Mouse (Mus musculus) monocyte, adult 2 months (primary cell): ENCODE data around the gene Nostrin.

Source experiments
- DNase-seq, 2 experiments: peaks; one replicate each; pipeline ENCODE4 v3.0.0; 2022; ENCODE audit warnings: low spot score in 2 of 2, low read depth in 1 of 2

Nostrin gene

DNA sequence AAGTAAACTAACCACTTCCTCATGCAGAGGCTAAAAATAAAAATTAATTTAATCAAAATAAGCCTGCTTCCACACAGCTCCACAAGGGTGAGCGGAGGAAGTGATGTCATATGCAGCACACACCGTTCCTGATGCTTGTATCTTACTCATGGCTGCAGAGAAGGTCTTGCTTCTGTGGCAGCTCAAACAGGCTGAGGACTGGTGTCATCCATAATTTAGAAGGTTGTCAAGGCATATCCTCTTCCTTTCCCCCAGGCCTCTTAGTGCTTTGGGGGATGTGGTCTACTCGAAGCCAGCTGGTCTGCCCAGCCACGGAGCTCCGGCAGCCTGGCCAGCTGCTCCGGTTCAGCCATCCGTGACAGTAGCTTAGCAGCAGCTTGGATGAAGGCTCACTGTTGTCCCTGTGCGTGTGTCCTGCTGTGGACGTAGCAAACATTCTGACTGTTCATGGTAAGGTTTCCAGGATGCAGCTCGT lies 6.6 kb upstream of the Nostrin start:
- DNase-seq = no peak

DNA sequence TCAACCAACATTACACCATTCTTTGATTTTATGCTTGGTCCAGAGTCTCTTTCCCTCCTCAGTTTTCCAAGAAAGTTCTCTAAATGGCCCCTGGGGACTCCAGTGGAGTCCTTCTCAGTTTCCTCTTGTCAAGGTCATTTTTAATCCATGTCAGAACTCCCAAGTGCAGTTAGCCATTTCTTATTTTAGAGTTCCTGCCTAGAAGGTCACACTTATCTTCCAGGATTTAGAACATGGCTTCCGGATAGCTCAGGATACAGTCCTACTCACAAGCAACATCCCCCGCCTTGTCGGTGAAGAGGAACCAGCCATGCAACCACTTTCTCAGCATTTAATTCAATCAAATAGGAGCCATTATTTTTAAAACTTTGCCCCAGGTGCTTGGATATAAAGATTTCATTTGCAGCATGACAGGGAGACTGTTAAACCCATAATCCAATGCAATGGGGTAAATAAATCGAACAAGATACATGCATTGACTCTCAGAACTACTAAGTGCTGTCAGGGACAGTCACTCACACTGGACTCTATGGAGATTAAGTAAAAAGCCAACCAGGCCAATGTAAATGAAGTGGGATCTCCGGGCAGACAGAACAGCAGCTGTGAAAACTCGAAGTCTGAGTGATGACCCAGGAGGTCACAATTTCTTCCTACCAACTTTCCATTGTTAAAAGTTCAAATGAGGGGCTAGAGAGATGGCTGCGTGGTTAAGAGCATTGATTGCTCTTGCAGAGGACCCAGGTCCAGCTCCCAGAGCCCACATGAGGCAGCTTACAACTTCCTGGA lies 6.0 kb upstream of the Nostrin start:
- no peak for DNase-seq

- no peak for DNase-seq
Observed at GRCm38 (mm10) chr2:69132046-69132445, 3.6 kb upstream of the Nostrin start.

GRCm38 (mm10) chr2:69132488-69133040 lies 3.0 kb upstream of the Nostrin start:
- no peak for DNase-seq

DNA sequence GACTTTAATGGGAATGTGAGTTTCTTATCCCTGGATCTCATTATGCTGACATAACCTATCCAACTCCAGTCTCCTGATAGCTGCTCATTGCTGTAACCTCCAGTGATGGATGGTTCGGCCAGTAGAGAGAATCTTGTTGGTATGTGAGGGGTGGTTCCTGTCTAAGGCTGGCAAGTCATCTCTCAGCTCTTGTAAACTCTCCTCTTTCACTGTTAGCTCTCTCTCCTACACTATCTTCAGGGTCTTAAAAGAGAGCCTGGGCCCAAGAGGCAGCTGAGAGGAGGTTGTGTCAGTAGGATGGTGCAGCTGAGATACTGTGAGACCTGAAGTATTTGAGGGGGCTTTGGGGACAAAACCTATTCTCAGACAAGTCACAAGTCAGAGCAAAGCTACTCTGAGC lies 1.4 kb upstream of the Nostrin start:
- DNase-seq = no peak

GRCm38 (mm10) chr2:69134937-69135336 lies 663 bp upstream of the Nostrin start:
- no peak for DNase-seq

DNA sequence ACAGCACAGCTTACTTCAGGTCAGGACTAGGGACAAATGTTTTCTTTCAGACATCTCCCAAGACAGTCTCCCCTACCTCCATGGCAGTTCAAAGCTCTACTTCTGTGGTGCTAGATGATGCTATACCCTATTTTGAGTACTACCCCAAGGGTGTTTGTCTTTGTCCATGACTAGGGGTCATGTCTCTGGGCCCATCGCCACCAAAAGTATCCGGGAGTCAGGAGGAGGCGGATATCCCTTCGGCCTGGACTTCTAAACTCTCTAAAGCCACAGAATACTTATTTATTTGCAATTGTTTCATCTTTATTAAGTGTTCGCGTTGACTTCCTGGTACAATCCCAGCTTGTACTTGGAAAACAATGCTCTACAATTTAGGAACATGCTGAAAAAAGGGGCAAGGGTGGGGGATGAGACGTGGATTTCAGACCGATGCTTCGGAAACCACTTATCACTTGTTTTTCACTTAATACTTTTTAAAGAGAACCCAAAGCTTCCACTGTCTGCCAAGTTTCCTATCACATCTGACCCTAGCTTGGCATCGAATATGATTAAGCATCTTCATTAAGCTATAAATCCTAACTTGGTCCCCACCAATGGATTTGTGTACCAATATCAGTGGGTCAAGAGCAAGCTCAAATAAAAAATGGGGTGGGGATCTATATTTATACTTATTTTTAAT lies 1.9 kb downstream of the Nostrin start:
- no peak for DNase-seq

GRCm38 (mm10) chr2:69138759-69139158 lies 3.2 kb downstream of the Nostrin start:
- no peak for DNase-seq

- DNase-seq = no peak
Observed at GRCm38 (mm10) chr2:69140215-69140614, 4.6 kb downstream of the Nostrin start.

DNA sequence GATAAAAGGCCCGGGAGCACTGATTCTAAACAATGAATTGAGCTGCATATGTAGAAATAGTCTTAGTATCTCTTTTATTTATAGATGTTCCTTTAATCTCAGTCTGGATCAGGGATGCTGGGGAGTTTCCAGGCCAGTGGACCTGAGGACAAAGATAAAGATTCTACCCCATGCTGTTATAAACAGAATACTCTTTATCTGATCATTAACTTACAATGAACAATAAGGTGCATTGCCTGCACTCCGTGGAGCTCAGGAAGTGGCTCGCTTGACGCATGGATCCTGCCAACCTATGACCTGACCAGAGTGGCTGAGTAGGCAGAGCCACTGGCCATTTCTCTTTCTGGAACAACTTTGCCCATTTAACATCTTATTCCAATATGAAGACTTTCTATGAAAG lies 5.2 kb downstream of the Nostrin start:
- no peak for DNase-seq

GRCm38 (mm10) chr2:69148691-69149090 lies 13.1 kb downstream of the Nostrin start:
- no peak for DNase-seq

DNA sequence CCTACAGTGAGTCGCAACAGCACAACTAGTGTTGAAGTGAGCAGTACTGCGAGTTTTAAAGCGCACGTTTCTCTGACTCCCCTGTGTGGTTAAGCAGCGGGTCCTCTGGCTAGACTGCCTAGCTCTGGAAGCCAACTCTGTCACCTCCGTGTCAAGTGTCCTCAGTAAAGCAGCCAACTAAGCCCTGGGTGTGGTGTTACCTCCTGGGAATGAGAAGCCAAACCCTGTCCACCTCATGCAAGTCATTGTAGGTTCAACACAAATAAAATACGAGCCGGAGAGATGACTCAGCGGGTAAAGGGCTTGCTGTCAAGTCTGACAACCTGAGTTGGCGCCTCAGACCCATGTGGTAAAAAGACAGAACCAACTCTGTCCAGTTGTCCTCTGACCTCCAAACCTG lies 13.6 kb downstream of the Nostrin start:
- DNase-seq = no peak

- no peak for DNase-seq
Observed at GRCm38 (mm10) chr2:69150841-69151240, 15.2 kb downstream of the Nostrin start.

- no peak for DNase-seq
Observed at GRCm38 (mm10) chr2:69155861-69156260, 20.3 kb downstream of the Nostrin start.

DNA sequence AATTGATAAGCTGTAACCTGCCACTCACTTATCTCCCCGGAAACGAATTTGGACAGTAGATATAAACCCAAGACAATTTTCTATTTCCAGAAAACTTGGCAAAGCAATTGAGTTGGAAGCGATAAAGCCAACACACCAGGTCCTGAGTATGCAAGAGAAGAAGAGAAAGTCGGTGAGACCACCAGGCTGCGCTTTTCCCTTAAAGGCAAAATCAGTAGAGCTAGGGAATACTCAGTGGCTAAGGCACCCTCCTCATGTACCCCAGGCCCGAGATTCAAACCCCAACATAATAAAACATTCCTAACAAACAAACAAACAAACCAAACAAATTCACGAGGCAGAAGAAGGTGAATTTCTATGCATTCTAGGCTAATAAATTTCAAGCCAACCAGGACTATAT lies 20.7 kb downstream of the Nostrin start:
- no peak for DNase-seq

- DNase-seq = no peak
Observed at GRCm38 (mm10) chr2:69158907-69159306, 23.3 kb downstream of the Nostrin start.

DNA sequence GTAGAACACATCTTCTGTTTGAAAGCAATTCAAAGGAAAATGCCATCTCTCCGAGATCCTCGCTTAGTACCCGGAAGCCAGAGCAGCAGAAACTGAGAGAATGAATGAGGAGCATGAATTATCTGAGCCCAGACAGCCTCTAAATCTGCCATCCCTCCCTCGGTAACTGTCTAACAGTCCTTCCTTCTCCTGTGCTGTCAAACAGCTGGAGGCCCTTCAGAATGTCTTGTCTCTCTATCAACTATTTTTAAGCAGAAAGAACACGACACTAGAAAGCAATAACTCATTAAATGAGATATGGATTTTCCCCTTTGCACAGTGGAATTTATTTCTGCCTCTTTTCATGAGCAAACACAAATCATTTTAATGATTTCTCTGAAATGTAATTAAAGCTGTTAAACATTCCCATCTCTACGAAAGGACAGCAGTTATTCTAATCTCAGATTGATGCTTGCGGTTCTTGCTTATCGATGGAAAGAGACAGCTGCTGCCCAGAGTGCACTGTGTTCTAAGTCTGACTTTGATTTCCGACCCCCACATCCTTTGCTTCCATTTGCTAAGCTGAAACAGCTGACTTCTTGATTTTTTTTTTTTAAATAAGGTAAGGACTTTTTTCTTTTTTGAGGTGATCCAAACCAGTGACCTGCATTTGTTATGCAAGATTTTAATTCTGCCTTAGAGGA lies 34.9 kb downstream of the Nostrin start:
- no peak for DNase-seq

DNA sequence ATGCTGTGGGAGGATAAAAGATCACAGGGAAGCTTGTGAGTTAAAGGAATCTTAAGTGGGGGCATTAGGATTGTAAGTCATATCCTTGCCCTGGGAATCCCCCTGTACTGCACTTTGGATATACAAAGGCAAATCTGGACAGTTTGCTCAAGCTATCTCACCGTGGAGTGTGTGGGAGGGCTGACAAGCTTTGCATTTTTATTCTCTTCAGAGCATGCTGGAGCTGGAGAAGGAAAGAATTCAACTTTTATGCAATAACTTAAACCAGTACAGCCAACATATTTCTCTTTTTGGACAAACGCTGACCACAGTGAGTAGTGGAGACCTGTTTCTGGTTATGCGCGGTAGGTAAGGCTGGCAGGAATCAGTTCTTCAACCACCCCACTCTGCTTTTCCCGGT lies 39.7 kb downstream of the Nostrin start:
- DNase-seq = no peak

- no peak for DNase-seq
Observed at GRCm38 (mm10) chr2:69179721-69180120, 44.1 kb downstream of the Nostrin start.

DNA sequence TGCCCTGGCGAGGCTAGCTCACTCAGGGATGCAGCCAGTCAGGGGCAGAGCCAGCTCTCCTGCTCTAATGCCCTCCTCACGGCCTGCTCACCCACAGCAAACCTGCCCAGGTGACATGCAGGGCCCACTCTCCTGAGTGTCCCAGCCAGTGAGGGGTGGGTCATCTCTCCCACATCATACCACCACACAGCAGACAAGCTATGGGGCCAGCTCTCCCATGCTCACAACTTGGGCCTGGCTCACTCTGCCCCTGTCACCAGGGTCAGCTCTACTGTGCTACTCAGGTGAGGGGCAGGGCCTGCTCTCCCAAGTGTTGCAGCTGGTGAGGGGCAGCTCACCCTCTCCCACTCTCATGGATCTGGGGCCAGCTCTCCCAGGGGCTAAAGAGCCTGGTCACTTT lies 52.4 kb downstream of the Nostrin start:
- no peak for DNase-seq

GRCm38 (mm10) chr2:69188732-69189131 lies 53.1 kb downstream of the Nostrin start:
- DNase-seq = no peak

GRCm38 (mm10) chr2:69189222-69189621 lies 53.6 kb downstream of the Nostrin start:
- no peak for DNase-seq
